Mouse (Mus musculus) heart, adult 2 months (tissue): ENCODE data around the gene Gpalpp1. TPM values are rescaled to one million over a fixed set of nuclear protein-coding genes. Genes with fewer than 3 reads are reported as not detected.
A peak's percentile ranks its signal among the peaks of the same experiment; 100 is the strongest.

Experiments used
- DNase-seq, 2 experiments: peaks; one replicate each; pipeline ENCODE4 v3.0.0; 2021
- H3K27ac ChIP-seq: fragments of 200-600 bp; 2 replicates; pipeline ENCODE4 v1.8.1; 2022
- H3K27me3 ChIP-seq: fragments of 200-500 bp; 2 replicates; pipeline ENCODE4 v1.6.1; 2012; ENCODE audit warnings: mild to moderate bottlenecking, low read length, inconsistent platforms, mixed read lengths; ENCODE audit not compliant: control insufficient read depth, insufficient read depth
- H3K36me3 ChIP-seq: fragments of 200-500 bp; 2 replicates; pipeline ENCODE4 v1.6.1; 2012; ENCODE audit warnings: low read length, inconsistent platforms; ENCODE audit not compliant: control insufficient read depth, insufficient read depth
- H3K4me1 ChIP-seq: fragments of 200-500 bp; 2 replicates; pipeline ENCODE4 v1.6.1; 2011; ENCODE audit warnings: low read length; ENCODE audit not compliant: control insufficient read depth, insufficient read depth
- H3K4me3 ChIP-seq: fragments of 200-600 bp; 2 replicates; pipeline ENCODE4 v1.8.1; 2022
- H3K79me2 ChIP-seq: fragments of 200-500 bp; replicated peaks from 2 replicates; pipeline ENCODE4 v1.6.1; 2012; ENCODE audit warnings: mild to moderate bottlenecking, inconsistent platforms, low read length, moderate library complexity, mixed read lengths; ENCODE audit not compliant: control insufficient read depth, insufficient read depth
- H3K9ac ChIP-seq: fragments of 200-500 bp; 2 replicates; pipeline ENCODE4 v1.6.1; 2012; ENCODE audit warnings: low read depth, mild to moderate bottlenecking, control low read depth, inconsistent platforms, low read length, mixed read lengths
- CTCF ChIP-seq: fragments of 200-600 bp; IDR thresholded peaks from 2 replicates; pipeline ENCODE4 v1.8.1; 2022; ENCODE audit warnings: antibody characterized with exemption, mild to moderate bottlenecking, moderate library complexity
- EP300 ChIP-seq: fragments of 200-500 bp; IDR thresholded peaks from 2 replicates; pipeline ENCODE4 v1.6.1; 2011; ENCODE audit warnings: low read depth, low read length, control low read depth; ENCODE audit not compliant: insufficient read depth
- POLR2A ChIP-seq: fragments of 200-500 bp; IDR thresholded peaks from 2 replicates; pipeline ENCODE4 v1.6.1; 2011; ENCODE audit warnings: mild to moderate bottlenecking, low read depth, low read length, control low read depth; ENCODE audit not compliant: insufficient read depth
- WGBS: fragments of 180-500 bp; shearing (Covaris S2); methylation state at CpG from one replicate; pipeline ENCODE4 v1.1.7; 2018; 5-methylcytosine and 5-hydroxymethylcytosine counted together
- intact Hi-C: fragments of 180-260 bp; cut with DNase I; formaldehyde crosslinking; loops from one replicate; pipeline ENCODE4 v1.15.1; 2025
- polyA plus RNA-seq: library from polyadenylated mRNA; depleted of rRNA; stranded (reverse); fragments of >200 nt; gene quantifications from 2 replicates; pipeline ENCODE4 v1.2.3, GENCODE M21; 2012
- total RNA-seq, 2 experiments: library from RNA; stranded (reverse); gene quantifications; 2 replicates each; pipeline ENCODE4 v1.2.3; 2021

Gpalpp1 gene
- total and polyA plus RNA-seq, 3 experiments: 3.2 to 11.3 (median 11.2) TPM

GRCm38 (mm10) chr14:76152162-76153002 is 41.8 kb upstream of the Gpalpp1 start:
- H3K27me3 ChIP-seq: no peaks in the 10 kb centered on the region
- peaks cover 9% of the 10 kb centered on the region for H3K4me1 ChIP-seq
- H3K79me2 ChIP-seq: no peaks in the 10 kb centered on the region
- WGBS: under 1% methylated on average over 41 of the region's 41 CpGs
- intact Hi-C loops: loop anchor here (1.0 to 5.0 kb wide), 3 partner anchors 40 to 321 kb away; partner anchors contain the start of genes Gpalpp1, Nufip1 and Tsc22d1
- H3K27ac ChIP-seq: peak overlapping the region; percentile 99
- H3K36me3 ChIP-seq: no peaks in the 10 kb centered on the region
- H3K9ac ChIP-seq: peak overlapping the region; percentile 96
- H3K4me3 ChIP-seq: peak overlapping the region; percentile 79
- peak; percentile 93 to 96 for DNase-seq
- TF ChIP-seq CTCF: peak; percentile 63
- TF ChIP-seq POLR2A: peak; percentile 98
- TF ChIP-seq EP300: peak; percentile 88

- Histone ChIP-seq H3K27me3 (no peaks in the 10 kb centered on the region), H3K27ac (peak overlapping the region; percentile 99), H3K4me1 (peaks cover 9% of the 10 kb centered on the region), H3K36me3 (no peaks in the 10 kb centered on the region), H3K9ac (peak overlapping the region; percentile 96), H3K4me3 (peak overlapping the region; percentile 79), H3K79me2 (no peaks in the 10 kb centered on the region)
- no peak for DNase-seq
- TF ChIP-seq CTCF (no peak), POLR2A (no peak), EP300 (no peak)
- intact Hi-C loops: loop anchor here (1.0 to 5.0 kb wide), 3 partner anchors 39 to 322 kb away; partner anchors contain the start of genes Gpalpp1, Nufip1 and Tsc22d1
- WGBS: under 1% methylated on average over 10 of the region's 10 CpGs
Measured at GRCm38 (mm10) chr14:76151820-76152161, 41.2 kb upstream of the Gpalpp1 start.

GRCm38 (mm10) chr14:76151011-76151410 is 40.5 kb upstream of the Gpalpp1 start:
- whole genome bisulfite sequencing: 60% methylated on average over 2 of the region's 2 CpGs
- intact Hi-C loops: loop anchor here (5.0 kb wide), 1 partner anchor 39 kb away; the partner anchor contains the start of genes Gpalpp1 and Nufip1
- peaks cover 9% of the 10 kb centered on the region for H3K4me1 ChIP-seq
- H3K79me2 ChIP-seq: no peaks in the 10 kb centered on the region
- peak overlapping the region; percentile 77; the same call in 1 of the 2 replicates for H3K27ac ChIP-seq
- H3K27me3 ChIP-seq: no peaks in the 10 kb centered on the region
- no peak overlapping the region for H3K4me3 ChIP-seq
- H3K9ac ChIP-seq: no peak overlapping the region
- H3K36me3 ChIP-seq: no peaks in the 10 kb centered on the region
- DNase-seq: no peak
- no peak for TF ChIP-seq EP300
- no peak for TF ChIP-seq POLR2A
- TF ChIP-seq CTCF: no peak

GRCm38 (mm10) chr14:76150499-76150898 is 39.9 kb upstream of the Gpalpp1 start:
- intact Hi-C loops: loop anchor here (5.0 kb wide), 1 partner anchor 38 kb away; the partner anchor contains the start of genes Gpalpp1 and Nufip1
- Histone ChIP-seq H3K27me3 (no peaks in the 10 kb centered on the region), H3K36me3 (no peaks in the 10 kb centered on the region), H3K79me2 (no peaks in the 10 kb centered on the region), H3K4me1 (peaks cover 9% of the 10 kb centered on the region), H3K4me3 (no peak overlapping the region), H3K27ac (peak overlapping the region; percentile 77), H3K9ac (no peak overlapping the region)
- DNase-seq: no peak
- WGBS: 79% methylated on average over 11 of the region's 11 CpGs
- TF ChIP-seq EP300 (no peak), POLR2A (no peak), CTCF (no peak)

- H3K4me1 ChIP-seq: peaks cover 9% of the 10 kb centered on the region
- no peaks in the 10 kb centered on the region for H3K27me3 ChIP-seq
- 0 out of 2 replicates have a peak overlapping the region, but pooled peaks have one; percentile 8 for H3K9ac ChIP-seq
- H3K4me3 ChIP-seq: peak overlapping the region; percentile 42
- peak overlapping the region; percentile 77 for H3K27ac ChIP-seq
- WGBS: 9% methylated on average over 13 of the region's 13 CpGs
- H3K36me3 ChIP-seq: no peaks in the 10 kb centered on the region
- TF ChIP-seq POLR2A (peak; percentile 56), CTCF (no peak)
- intact Hi-C loops: loop anchor here (5.0 kb wide), 1 partner anchor 37 kb away; the partner anchor contains the start of genes Gpalpp1 and Nufip1
- DNase-seq: peak; percentile 89 to 90
- no peaks in the 10 kb centered on the region for H3K79me2 ChIP-seq
Measured at GRCm38 (mm10) chr14:76149531-76150179, 39.1 kb upstream of the Gpalpp1 start.

GRCm38 (mm10) chr14:76148294-76148693 is 37.7 kb upstream of the Gpalpp1 start:
- intact Hi-C loops: no loop called here
- Histone ChIP-seq H3K9ac (no peak overlapping the region), H3K79me2 (no peaks in the 10 kb centered on the region), H3K36me3 (no peaks in the 10 kb centered on the region), H3K4me3 (no peak overlapping the region), H3K27me3 (no peaks in the 10 kb centered on the region), H3K27ac (no peak overlapping the region), H3K4me1 (peaks cover 9% of the 10 kb centered on the region)
- TF ChIP-seq EP300: no peak
- WGBS: 88% methylated on average over 10 of the region's 10 CpGs
- no peak for DNase-seq
